Mouse (Mus musculus) liver, postnatal 0 days (tissue): ENCODE results near the gene Armh3.

Source experiments
- CTCF ChIP-seq: sonication (generic); IDR thresholded peaks from 2 replicates; pipeline ENCODE4 v1.5.1; 2016; ENCODE audit warnings: antibody characterized with exemption, low read depth
- EP300 ChIP-seq: IDR thresholded peaks from 2 replicates; pipeline ENCODE4 v1.6.1; 2016; ENCODE audit warnings: antibody characterized with exemption, low read depth, mild to moderate bottlenecking

DNA sequence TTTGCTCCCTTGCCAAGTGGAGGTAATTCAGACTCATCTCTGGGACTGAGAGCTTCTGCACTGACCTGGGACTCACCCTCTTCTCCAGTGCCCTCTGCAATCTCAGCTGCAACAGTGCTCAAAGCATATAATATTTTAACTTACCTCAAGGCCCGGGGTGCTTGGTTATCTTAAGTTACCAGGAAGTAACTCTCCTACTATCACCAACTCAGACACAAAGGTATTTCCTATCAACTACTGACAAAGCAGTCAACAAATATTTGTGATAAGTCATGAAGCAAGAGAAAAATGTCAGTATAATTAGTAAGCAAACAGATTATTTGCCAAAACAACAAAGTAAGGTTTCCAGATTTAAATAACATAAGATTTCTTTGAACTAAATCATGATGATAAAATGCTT lies 125.0 kb downstream of the Armh3 start:
- no peak for TF ChIP-seq CTCF
- no peak for TF ChIP-seq EP300
